Mouse (Mus musculus): ENCODE data around the gene Ap2a2.

Gene Ap2a2

DNA sequence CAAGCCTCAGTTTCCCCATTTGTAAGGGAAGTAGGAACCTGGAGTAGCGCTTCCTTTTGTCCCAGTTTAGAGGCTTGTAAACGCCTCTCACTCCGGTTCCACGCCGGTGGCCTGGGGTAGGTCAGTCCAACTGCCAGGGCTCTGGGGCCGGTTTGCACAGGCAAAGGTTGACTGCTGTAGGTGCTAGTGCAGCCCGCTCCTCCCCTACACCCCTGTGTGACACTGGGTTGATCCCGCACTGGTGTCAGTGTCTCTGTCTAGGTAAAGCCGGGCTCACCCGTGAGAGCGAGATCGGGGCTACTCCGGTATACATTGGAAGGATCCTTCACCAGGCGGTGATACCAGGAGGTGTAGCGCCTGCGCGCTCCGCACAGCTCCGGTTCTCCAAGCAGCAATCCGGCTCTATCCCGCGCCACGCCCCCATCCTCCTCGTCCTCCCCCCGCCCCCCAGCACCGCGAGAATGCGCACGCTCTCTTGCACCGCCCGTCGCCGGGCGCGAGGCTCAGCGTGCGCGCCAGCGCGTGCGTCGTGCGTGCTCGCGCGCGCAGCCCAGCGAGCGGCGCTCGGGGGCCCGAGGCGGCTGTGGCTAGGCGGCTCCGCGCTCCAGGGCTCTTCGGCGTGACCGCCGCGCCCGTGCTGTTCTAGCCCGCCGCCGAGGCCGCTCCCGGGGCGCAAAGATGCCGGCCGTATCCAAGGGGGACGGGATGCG, at the start of gene Ap2a2:
Gene Ap2a2 (plus strand): TSS at position 492 of the 710 bp plus-strand sequence.
- in situ Hi-C loops (cut with MboI; ENCODE audit: unreplicated experiment in 2 of 2) = no loop called here

DNA sequence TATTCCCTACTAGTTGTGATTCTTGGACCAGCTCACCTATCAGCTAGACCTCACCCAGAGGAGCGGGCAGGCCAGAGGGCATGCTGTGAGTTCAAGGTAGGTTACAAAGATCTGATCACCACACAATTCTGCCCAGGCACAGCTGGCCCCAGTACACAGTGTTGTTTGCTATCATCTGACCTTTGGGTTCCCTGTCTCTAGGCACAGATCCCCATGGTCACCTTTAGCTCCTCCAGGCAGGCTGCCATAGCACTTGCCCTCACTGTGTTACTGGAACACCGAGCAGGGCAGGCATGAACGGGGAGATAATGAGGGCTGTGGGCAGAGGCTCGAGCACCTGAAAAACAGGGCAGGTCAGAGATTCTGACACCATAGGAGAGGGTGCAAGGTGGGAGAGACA, 44.3 kb upstream of the Ap2a2 start:
- in situ Hi-C loops (cut with MboI; ENCODE audit: unreplicated experiment in 2 of 2) = no loop called here

DNA sequence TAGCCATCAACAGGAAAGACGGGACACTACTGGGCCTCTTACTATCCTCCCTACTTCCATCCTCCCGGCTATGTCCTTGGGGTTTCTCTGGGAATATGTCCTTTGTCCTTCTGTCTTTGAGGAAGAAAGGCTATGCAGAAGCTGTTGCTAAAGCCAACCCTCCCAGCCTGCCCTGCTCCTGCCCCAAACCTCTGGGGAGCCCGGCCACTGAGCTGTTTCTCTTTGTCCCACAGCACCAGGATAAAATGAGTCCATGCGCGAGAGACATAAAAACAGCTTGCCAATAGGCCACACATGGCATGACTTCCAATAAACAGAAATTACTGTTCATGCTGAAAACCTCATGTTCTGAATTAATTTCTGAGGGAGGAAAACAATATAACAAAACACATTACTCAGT, 43.7 kb upstream of the Ap2a2 start:
- in situ Hi-C loops (cut with MboI; ENCODE audit: unreplicated experiment in 2 of 2) = no loop called here

DNA sequence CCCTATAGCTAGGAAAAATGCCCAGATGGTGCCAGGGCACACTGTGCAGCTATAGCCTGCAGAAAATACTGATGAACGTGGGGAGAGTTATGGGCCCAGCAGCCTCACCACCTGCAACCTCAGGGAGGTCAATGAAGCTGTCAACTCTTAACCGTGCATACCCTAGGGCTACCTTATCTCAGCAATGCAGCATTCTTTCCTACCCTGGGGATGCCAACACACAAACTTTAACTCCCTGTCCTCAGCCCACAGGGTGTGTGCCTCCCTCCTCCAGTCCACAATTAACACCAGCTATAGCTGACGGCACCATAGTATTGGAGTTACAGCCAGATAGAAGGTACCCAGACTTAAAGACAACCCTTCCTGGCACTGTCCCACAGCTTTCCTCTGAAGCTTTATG, 43.0 kb upstream of the Ap2a2 start:
- in situ Hi-C loops (cut with MboI; ENCODE audit: unreplicated experiment in 2 of 2) = no loop called here

DNA sequence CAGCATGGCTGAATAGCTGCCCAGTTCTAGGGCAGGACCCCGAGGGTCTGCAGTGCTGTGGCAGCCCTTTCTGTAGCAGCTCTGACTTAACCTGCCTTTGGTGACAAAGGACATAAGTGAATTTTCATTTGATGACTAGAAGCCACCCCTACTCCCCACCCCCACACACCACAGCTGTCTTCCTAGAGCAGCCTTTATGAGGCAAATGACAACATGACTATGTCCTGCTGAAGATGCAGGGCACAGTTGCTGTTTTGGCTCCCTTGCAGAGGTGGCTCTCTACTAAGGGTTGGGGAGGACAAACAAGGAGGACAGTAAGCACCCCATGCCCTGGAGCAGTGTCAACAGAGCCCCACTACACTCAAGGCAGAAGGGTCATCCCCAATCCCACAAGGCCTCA, 42.2 kb upstream of the Ap2a2 start:
- in situ Hi-C loops (cut with MboI; ENCODE audit: unreplicated experiment in 2 of 2) = no loop called here

DNA sequence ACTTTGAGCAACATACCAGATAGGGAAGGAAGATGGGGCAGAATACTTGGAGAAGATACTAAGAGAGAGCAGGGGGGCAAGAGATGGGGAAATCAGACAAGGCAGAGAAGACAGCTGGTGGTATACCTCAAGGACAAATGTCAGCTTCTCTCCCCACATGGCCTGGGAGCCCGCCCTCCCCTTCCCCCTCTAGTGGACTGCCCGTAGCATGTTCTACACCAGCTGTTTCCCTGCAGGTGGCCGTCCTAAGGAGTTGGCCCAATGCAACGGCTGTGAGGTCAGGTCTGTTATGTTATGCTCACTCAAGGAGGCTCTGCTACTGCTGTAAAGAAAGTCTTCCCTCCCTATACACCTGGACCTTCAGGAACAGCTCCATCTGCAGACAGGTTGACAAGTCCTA, 39.0 kb upstream of the Ap2a2 start:
- in situ Hi-C loops (cut with MboI; ENCODE audit: unreplicated experiment in 2 of 2) = no loop called here

DNA sequence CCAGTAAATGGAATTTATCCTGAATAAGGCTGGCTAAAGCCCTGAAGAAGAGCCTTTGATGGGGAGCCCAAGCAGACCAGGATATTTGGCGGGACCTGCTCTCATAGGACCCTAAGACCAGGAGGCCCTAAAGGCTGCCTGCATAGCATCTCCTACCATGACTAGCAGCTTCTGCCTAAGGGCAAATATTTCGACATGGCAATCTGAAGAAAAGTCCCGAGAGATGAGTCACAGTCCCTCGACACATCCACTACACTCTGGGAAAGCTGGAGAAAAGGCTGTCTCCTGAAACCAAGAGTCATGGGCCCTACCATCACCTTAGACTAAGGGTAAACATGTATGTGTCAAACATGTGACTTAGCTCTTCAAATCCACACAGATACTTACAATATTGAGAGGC, 37.7 kb upstream of the Ap2a2 start:
- in situ Hi-C loops (cut with MboI; ENCODE audit: unreplicated experiment in 2 of 2) = no loop called here

DNA sequence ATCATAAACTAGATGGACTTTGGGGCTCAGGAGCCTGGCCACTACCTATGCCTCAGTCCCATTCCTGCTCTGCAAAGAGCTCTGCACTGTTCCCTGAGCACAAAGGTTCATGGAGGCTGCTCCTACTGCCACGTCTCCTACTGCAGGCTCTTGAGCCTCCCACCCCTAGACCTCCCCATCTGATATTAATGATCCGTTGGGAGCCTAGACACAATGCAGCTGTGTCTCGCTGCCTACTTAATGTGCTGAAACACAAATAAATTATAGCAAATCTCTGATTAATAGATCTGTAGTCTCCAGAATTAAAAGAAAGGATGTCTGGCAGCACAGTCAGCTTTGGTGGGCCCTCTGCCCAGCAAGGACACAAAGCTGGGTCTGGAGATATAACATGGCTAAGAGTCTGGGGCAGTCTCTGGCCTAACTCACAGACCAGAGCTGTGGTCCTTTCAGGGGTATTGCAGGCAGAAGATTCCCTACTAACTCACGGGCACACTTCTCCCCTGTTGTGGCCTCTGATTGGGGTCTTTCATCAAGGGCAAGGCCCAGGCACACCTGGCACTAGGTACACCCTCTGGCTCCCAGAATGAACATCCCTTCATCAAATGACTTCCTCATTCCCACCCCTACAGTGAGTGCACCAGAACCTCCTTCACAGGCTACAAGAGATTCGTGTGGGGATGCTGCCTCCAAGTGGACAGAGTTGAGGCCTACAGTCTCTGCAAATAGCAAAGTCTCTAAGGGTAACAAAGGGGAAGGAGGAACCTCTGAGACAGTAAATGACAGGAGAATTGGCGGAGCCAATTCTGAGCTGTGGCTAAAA, 37.0 kb upstream of the Ap2a2 start:
- in situ Hi-C loops (cut with MboI; ENCODE audit: unreplicated experiment in 2 of 2) = loop anchor here (5.0 kb wide), 3 partner anchors 38 to 113 kb away; partner anchors contain the start of gene Gatd1 (in 2 of the 2)

DNA sequence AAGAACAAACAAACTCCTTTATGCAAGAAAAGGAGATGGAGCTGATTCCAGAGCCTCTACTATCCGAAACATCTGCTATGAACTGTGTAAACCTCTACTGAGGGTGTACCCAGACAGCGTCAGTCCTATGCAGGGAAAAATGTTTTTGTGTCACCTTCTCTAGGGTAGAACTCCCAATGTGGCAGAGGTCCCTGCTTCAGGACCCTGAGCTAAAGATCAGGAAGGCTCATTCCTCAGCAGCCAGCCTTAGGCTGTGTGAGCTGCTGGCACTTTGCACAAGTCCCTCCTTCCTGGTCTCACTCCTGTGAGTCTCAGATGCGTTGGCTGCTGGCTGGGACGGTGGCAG, 36.4 kb upstream of the Ap2a2 start:
- in situ Hi-C loops (cut with MboI; ENCODE audit: unreplicated experiment in 2 of 2) = loop anchor here (5.0 kb wide), 3 partner anchors 38 to 113 kb away; partner anchors contain the start of gene Gatd1 (in 2 of the 2)

DNA sequence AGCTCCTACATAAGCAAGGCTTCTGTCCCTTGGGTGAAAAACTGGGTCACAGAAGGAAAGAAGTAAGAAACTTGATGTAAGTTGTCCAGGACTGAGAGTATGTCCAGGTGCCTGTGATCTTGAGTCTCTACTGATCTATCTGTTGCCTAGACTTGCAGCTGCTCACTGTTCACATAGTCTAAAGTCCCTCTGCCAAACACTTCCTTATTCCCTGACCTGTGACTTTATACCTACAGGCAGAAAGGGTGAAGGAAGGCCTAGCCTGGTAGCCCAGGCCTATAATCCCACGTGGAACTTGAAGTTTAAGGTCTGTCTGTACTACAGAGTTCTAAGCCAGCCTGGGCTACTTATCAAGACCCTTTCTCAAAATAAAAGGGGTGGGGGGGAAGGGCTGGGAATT, 26.4 kb upstream of the Ap2a2 start:
- in situ Hi-C loops (cut with MboI; ENCODE audit: unreplicated experiment in 2 of 2) = no loop called here

DNA sequence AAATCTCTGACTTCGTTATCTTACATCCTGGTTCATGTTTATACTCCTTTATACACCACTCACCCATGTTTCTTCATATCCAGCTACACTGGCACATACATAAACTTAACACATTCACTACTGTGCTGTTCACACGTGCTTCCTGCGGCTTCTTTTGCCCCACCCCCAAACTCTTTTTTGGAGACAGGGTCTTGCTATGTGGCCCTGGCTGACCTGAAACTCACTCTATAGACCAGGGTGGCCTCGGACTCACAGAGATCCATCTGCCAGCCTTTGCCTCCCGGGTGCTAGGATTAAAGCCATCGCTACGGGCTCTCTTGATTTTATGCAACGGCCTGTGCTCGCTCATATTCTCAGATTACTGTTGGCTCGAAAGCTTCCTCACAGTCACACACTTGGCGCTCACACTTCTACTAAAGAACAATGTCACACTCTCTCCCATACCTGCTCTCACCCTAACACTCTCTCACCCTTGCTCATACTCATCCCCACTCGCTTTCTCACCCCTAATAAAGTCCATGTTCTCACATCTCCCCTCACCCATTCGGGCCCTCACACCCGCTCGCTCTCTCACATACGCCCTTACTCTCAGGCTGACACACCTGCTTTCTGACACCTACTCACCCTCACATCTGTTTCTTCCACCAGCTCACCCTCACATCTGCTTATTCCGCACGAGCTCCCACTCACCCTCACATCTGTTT, 23.0 kb upstream of the Ap2a2 start:
- in situ Hi-C loops (cut with MboI; ENCODE audit: unreplicated experiment in 2 of 2) = no loop called here

DNA sequence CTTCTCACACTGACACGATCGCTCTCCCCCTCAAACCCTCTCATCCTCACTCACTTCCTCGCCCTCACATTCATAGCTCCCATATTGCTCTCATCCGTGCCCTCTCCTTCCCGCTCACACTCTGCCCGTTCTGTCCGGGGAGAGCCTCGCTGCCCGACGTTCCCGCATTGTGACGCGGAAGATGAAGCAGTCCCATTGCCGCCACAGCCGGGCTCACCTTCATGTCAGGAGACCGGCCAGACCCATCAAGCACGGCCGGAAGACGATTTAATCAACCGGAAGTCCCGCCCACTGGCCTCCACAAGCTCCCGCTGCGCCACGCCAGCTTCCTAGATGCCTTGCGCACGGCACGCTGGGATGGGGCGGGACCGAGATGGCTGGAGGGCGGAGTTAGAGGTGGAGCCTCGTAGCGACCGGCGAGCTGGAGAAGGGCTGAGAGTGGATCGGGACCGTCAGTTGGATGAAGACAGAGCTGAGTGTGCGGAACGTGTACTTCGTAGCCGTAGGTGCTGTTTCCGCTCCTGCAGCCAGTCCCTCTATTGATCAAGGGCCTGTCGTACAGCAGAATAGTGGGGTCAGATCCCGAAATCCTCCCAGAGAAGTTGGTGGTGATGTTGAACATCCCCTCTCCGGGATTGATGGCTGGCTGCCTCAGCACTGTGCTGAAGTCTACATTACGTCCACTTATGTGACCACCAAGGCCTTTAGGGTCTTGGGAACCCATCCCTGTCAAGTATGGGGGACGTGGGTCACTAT, 22.2 kb upstream of the Ap2a2 start, which contains the start of gene Chid1:
Gene Chid1 (minus strand): TSS at position 302 of the 756 bp plus-strand sequence.
- in situ Hi-C loops (cut with MboI; ENCODE audit: unreplicated experiment in 2 of 2) = no loop called here

DNA sequence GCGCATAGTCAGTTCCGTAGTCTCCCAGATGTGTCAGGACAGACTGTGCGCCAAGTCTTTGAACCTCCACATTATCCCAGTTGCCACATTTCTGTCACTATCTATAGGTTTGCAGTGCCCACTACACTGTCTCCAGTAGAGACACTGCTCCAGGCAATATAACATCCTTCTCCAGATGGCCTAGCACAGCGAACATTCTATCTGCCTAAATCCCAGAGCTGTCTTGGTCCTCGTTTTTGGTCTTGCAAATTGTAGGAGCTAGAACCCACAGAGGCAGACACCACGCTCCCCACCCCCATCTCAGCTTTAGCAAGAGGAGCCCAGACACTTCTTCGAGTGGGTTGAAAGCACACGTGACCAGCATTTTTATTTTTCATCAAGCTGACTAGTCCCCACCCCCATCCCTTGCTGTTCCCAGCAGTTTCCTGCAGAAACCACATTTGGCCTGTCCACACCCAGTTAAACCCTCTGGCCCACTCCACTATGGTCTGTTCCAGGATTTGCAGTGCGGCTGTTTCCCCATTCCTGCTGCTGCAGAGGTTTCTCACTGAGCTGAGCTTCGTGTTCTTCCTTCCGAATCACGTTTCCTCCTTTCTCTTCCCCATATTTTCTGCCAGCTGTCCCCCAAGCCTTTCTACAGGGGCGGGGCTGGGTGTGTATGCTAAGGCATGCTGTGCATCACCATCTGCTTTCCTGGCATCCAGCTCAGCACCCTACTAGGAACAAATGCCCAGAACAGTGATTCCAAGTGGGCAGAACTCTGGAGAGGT, 21.5 kb upstream of the Ap2a2 start:
- in situ Hi-C loops (cut with MboI; ENCODE audit: unreplicated experiment in 2 of 2) = no loop called here

DNA sequence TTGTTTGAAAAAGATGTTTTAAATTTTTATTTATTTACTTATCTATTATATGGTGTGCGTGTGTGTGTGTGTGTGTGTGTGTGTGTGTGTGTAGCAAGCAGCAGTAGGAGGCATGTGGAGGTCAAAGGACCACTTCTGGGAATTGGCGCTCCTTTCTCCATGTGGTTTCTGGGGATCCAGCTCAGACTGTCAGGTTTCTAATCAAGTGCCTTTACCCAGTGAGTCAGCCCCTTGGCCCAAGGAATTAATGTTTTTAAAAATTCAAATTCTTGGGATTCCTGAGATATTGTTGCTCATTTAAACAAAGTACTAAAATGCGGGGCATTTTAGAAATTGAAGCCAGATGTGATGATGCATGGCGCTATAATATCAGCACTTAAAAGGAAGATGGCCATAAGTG, 20.3 kb upstream of the Ap2a2 start:
- in situ Hi-C loops (cut with MboI; ENCODE audit: unreplicated experiment in 2 of 2) = no loop called here

DNA sequence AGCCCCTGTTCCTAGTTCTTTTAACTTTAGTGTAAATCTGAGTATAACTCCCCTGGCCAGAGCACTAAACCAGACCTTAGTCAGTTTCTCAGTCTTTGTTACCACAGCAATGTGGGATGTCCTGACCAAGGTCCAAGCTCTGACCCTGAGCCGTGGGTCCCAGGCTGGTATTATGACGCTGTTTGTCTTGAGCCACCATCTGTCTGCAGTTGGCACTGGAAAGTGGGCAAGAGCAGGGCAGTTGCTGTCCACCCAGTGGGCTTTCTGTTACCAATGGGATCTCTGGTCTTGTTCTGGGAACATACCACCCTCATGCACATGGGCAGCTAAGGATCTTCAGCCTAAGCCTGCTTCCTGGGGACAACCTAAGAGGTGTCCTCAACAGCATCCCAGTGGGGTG, 19.4 kb upstream of the Ap2a2 start:
- in situ Hi-C loops (cut with MboI; ENCODE audit: unreplicated experiment in 2 of 2) = no loop called here

DNA sequence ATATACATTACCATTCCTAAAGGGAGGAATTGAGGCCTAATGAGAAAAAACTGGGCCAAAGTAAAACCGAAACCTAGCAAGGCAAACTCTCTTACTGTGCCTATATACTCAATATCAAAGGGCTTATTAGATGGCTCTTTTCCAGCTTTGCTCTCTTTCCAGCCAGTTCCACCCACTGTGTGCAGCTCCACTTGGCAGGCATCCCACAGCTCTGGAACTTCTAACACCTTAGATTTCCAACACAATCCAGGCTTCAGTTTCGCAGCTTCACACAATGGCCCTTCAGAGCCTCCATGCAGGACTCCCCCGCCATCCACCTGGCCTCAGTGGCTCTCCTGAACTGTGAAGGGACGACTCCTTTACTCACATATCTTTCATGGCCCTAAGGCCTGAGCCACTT, 17.3 kb upstream of the Ap2a2 start:
- in situ Hi-C loops (cut with MboI; ENCODE audit: unreplicated experiment in 2 of 2) = no loop called here

DNA sequence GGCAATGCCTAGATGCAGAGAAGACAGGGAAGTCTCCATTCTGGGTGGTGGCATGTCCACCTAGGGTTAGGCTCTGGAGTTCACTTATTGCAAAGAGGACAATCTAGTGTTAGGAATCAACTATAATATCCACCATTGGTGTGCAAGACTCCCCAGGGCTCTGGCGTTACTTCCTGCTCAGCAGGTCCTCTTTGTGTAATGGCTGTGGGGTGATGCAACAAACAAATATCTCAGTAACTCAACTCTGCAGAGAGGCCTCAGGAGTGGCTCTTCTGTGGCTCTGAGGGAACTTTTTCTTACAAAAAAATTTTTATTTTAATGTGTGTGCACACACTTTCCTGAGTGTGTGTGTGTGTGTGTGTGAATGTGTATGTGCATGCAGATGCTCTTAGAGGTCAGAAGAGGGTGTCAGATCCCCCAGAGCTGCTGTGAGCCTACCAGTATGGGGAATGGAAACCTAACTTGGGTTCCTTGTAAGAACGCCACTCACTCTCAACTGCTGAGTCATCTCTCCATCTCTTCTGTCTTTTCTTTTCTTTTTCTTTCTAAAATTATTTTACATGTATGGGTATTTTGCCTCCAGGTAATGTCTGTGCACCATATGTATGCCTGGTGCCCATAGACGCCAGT, 12.4 kb upstream of the Ap2a2 start:
- in situ Hi-C loops (cut with MboI; ENCODE audit: unreplicated experiment in 2 of 2) = no loop called here

DNA sequence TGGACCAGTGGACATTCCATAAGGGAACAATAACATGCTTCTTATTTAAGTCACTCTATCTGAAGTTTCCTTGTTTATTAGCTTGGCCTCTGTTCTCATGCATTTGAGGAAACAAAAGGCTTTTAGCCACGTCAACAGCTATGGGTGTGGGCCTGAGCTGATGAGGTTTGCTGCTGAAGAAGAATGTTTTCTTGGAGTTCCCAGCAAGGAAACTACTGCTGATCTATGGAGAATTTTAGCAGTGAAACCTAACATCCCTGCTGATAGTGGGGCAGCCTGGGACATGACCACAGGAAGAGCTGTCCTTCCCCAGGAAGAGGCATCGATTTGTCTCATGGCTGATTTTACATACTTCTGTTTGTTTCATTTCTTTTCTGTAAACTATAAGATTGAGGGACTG, 11.5 kb upstream of the Ap2a2 start:
- in situ Hi-C loops (cut with MboI; ENCODE audit: unreplicated experiment in 2 of 2) = no loop called here

DNA sequence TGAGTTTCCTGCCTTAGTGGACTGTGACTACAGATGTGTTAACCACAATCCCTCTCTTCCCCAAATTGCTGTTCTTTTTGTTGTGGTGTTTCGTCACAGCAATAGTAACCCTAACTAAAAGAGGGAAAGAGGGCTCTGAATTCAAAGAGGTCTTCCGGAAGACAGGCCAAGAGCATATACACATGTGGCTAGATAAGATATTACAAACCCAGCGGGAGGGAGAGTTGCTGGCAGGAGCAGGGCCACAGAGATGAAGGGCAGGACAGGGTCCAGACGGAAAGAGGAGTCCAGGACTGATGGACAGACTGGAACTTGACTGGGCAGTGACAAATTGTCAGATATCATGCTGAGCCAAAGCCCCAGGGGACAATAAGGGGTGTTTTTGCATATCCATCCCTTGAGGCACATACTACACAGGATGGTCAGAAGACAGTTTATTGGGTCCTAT, 3.6 kb upstream of the Ap2a2 start:
- in situ Hi-C loops (cut with MboI; ENCODE audit: unreplicated experiment in 2 of 2) = no loop called here
